ENCODE assay signal across 8 mouse cellular contexts in the genomic region with DNA sequence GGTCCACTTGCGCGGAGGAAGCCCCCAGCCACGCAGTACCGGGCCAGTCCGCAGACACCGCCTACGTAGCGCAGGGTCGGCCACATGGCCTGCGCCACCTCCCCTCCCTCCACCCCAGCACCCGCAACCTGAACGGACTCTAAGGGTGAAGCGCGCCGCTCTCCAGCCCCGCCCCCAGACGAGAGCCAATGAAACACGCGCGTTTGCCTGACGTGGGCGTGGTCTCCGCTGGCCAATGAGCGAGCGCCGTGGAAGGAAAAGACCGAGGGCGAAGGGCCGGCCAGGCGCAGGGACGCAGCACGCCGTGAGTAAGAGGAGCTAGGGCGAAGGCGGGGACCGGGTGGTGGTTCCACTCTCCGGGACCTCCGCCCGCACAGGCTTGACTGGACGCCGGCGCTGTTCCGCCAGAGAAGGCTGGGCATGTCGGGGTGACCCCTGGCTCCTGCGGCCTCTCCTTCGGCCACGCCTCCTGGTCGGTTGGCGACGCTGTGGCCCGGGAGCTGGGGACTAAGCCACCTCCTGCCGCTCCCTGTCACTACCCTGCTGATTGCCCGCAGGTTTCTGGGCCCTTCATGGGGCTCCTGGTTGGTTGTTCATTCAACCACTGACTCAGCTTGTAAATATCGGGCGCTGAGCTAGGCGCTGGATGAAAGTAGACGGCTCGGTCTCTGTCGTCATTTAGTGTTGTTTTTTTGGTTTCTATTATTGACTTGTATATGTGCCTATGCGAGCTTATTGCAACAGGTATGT. TPM values are rescaled to one million over a fixed set of nuclear protein-coding genes. Genes with fewer than 3 reads are reported as not detected.
DNase-seq lines count a peak whose midpoint lies in the region; ATAC-seq and TF ChIP-seq lines count a peak whose summit lies in the region.

A gene (minus strand): TSS at position 163 of the 750 bp plus-strand sequence.
A gene (plus strand): TSS at position 240 of the 750 bp plus-strand sequence.

- peak within 1 kb of the TSS; percentile 81 for H3K9ac ChIP-seq in embryonic facial prominence, embryonic 14.5 days (ENCODE audit: low read depth, low read length)
- H3K9ac ChIP-seq in heart, adult 2 months (ENCODE audit: low read depth, low read length), result peak within 1 kb of the TSS; percentile 83
- H3K9ac ChIP-seq in limb, embryonic 13.5 days, result peak within 1 kb of the TSS; percentile 79
- H3K9ac ChIP-seq in midbrain, embryonic 16.5 days (ENCODE audit: low read depth, low read length), result peak within 1 kb of the TSS; percentile 68

- peak within 1 kb of the TSS; percentile 80 for H3K27ac ChIP-seq in embryonic facial prominence, embryonic 14.5 days (replicated peaks; ENCODE audit: low read depth, low read length)
- H3K27ac ChIP-seq in heart, adult 2 months, result peak within 1 kb of the TSS; percentile 87
- H3K27ac ChIP-seq in limb, embryonic 13.5 days, result peak within 1 kb of the TSS; percentile 78
- peak within 1 kb of the TSS; percentile 72 for H3K27ac ChIP-seq in midbrain, embryonic 16.5 days (ENCODE audit: low read length)

- intact Hi-C loops in heart, adult 2 months (cut with DNase I), result no loop called here

- peaks cover 14% of the 10 kb centered on the region for H3K4me1 ChIP-seq in embryonic facial prominence, embryonic 14.5 days (ENCODE audit: control insufficient read depth, insufficient read depth, low read length)
- peaks cover 2% of the 10 kb centered on the region for H3K4me1 ChIP-seq in heart, adult 2 months (ENCODE audit: control insufficient read depth, insufficient read depth, low read length)
- H3K4me1 ChIP-seq in limb, embryonic 13.5 days, result peaks cover 18% of the 10 kb centered on the region
- peaks cover 13% of the 10 kb centered on the region for H3K4me1 ChIP-seq in midbrain, embryonic 16.5 days (ENCODE audit: control insufficient read depth, insufficient read depth, low read length)

- TF ChIP-seq POLR2A in heart, adult 2 months (IDR thresholded peaks at IDR 0.05; ENCODE audit: insufficient read depth, low read depth, low read length), result peak; percentile 93

- peak; percentile 96 for DNase-seq in 3T3-L1 (ENCODE audit: low read depth, low spot score)
- peak; percentile 90 to 94 for DNase-seq in adrenal gland, postnatal 4 days (ENCODE audit: low spot score in 2 of 2)
- peak; percentile 97 for DNase-seq in embryonic facial prominence, embryonic 14.5 days (ENCODE audit: low spot score)
- DNase-seq in heart, adult 2 months, result peak; percentile 97 to 98
- DNase-seq in kidney, adult 8-10 months, result peak; percentile 97 to 98
- DNase-seq in spleen, postnatal 10 days (ENCODE audit: low spot score in 2 of 2), result peak; percentile 96 to 99

- H3K9me3 ChIP-seq in embryonic facial prominence, embryonic 14.5 days (ENCODE audit: control insufficient read depth, low read length), result peaks cover under 1% of the 10 kb centered on the region; the same call in 1 of the 2 replicates
- H3K9me3 ChIP-seq in limb, embryonic 13.5 days, result peaks cover 3% of the 10 kb centered on the region
- H3K9me3 ChIP-seq in midbrain, embryonic 16.5 days (replicated peaks; ENCODE audit: control insufficient read depth, low read length, poor library complexity, severe bottlenecking), result no peaks in the 10 kb centered on the region

- under 1% methylated on average over 41 of the region's 60 CpGs for WGBS in embryonic facial prominence, embryonic 14.5 days
- WGBS in heart, adult 2 months, result under 1% methylated on average over 60 of the region's 60 CpGs
- under 1% methylated on average over 60 of the region's 60 CpGs for WGBS in limb, embryonic 13.5 days
- under 1% methylated on average over 58 of the region's 60 CpGs for WGBS in midbrain, embryonic 16.5 days

- no peaks in the 10 kb centered on the region for H3K27me3 ChIP-seq in embryonic facial prominence, embryonic 14.5 days (replicated peaks; ENCODE audit: control insufficient read depth, insufficient read depth, low read length)
- H3K27me3 ChIP-seq in heart, adult 2 months (ENCODE audit: control insufficient read depth, insufficient read depth, low read length), result no peaks in the 10 kb centered on the region
- H3K27me3 ChIP-seq in limb, embryonic 13.5 days, result no peaks in the 10 kb centered on the region
- no peaks in the 10 kb centered on the region for H3K27me3 ChIP-seq in midbrain, embryonic 16.5 days (ENCODE audit: control insufficient read depth, insufficient read depth, low read depth, low read length)

- peak within 1 kb of the TSS; percentile 88 for H3K4me2 ChIP-seq in embryonic facial prominence, embryonic 14.5 days (ENCODE audit: low read depth, low read length)
- peak within 1 kb of the TSS; percentile 87 for H3K4me2 ChIP-seq in limb, embryonic 13.5 days (replicated peaks)
- H3K4me2 ChIP-seq in midbrain, embryonic 16.5 days (ENCODE audit: low read length), result peak within 1 kb of the TSS; percentile 90

- TF ChIP-seq EP300 in heart, adult 2 months (IDR thresholded peaks at IDR 0.05; ENCODE audit: insufficient read depth, low read depth, low read length), result no peak

- peaks cover 17% of the 10 kb centered on the region; the same call in 1 of the 2 replicates for H3K36me3 ChIP-seq in embryonic facial prominence, embryonic 14.5 days (ENCODE audit: control insufficient read depth, insufficient read depth, low read length)
- H3K36me3 ChIP-seq in heart, adult 2 months (ENCODE audit: control insufficient read depth, insufficient read depth, low read length), result no peaks in the 10 kb centered on the region
- peaks cover 14% of the 10 kb centered on the region for H3K36me3 ChIP-seq in limb, embryonic 13.5 days
- peaks cover 4% of the 10 kb centered on the region; the same call in 1 of the 2 replicates for H3K36me3 ChIP-seq in midbrain, embryonic 16.5 days (ENCODE audit: control insufficient read depth, insufficient read depth, low read length)

- peak; percentile 97 for ATAC-seq in embryonic facial prominence, embryonic 14.5 days (ENCODE audit: low read depth)
- ATAC-seq in limb, embryonic 13.5 days (ENCODE audit: low FRiP score, low read depth), result peak; percentile 96
- peak; percentile 97 for ATAC-seq in midbrain, embryonic 16.5 days

- H3K79me2 ChIP-seq in heart, adult 2 months (replicated peaks; ENCODE audit: control insufficient read depth, insufficient read depth, low read length), result no peaks in the 10 kb centered on the region

- peak within 1 kb of the TSS; percentile 75 for H3K4me3 ChIP-seq in embryonic facial prominence, embryonic 14.5 days (ENCODE audit: low read depth, low read length)
- peak within 1 kb of the TSS; percentile 68 for H3K4me3 ChIP-seq in heart, adult 2 months
- H3K4me3 ChIP-seq in limb, embryonic 13.5 days, result peak within 1 kb of the TSS; percentile 78
- peak within 1 kb of the TSS; percentile 61 for H3K4me3 ChIP-seq in midbrain, embryonic 16.5 days (ENCODE audit: low read depth, low read length)

- TF ChIP-seq CTCF in heart, adult 2 months (IDR thresholded peaks at IDR 0.05), result no peak

RNA-seq across cellular contexts. Expression of the first gene that starts in this region (rescaled TPM):
- total RNA-seq in adrenal gland, postnatal 4 days (2021), result 10 to 100 TPM; 21.3 to 22.3 TPM
- polyA plus RNA-seq in embryonic facial prominence, embryonic 14.5 days (2014; fragmentation: Nextera tagmentation; extraction: Ambion mirVana), result 21.2 and 21.8 TPM in 2 replicates
- total RNA-seq in heart, adult 2 months (2021), result 10 to 100 TPM; 41.9 to 49.4 TPM
- 13.8 and 33.4 TPM in 2 replicates for polyA plus RNA-seq in heart, adult 2 months (2012; rRNA removed)
- polyA plus RNA-seq in limb, embryonic 13.5 days (2015; fragmentation: Nextera tagmentation; extraction: Ambion mirVana), result 17.8 and 20.1 TPM in 2 replicates
- 14.6 and 15.6 TPM in 2 replicates for polyA plus RNA-seq in midbrain, embryonic 16.5 days (2015; fragmentation: Nextera tagmentation; extraction: Ambion mirVana)

RNA-seq across cellular contexts. Expression of the second gene that starts in this region (rescaled TPM):
- total RNA-seq in adrenal gland, postnatal 4 days (2021), result 10 to 100 TPM; 18.6 TPM
- polyA plus RNA-seq in embryonic facial prominence, embryonic 14.5 days (2014; fragmentation: Nextera tagmentation; extraction: Ambion mirVana), result 30.4 and 32.0 TPM in 2 replicates
- 10 to 100 TPM; 31.5 to 34.7 TPM for total RNA-seq in heart, adult 2 months (2021)
- 22.5 and 56.1 TPM in 2 replicates for polyA plus RNA-seq in heart, adult 2 months (2012; rRNA removed)
- polyA plus RNA-seq in limb, embryonic 13.5 days (2015; fragmentation: Nextera tagmentation; extraction: Ambion mirVana), result 30.5 and 37.3 TPM in 2 replicates
- polyA plus RNA-seq in midbrain, embryonic 16.5 days (2015; fragmentation: Nextera tagmentation; extraction: Ambion mirVana), result 35.9 and 41.6 TPM in 2 replicates

Comparison
In these comparisons a context has a peak if more than half of its experiments do, and no peak if none do; other contexts are left out.
1. Peak in every context shown above with its lines: DNase-seq, ATAC-seq, H3K4me3 ChIP-seq and H3K27ac ChIP-seq.